Mouse (Mus musculus) bone marrow macrophage, adult 2 months (primary cell): Measurements from ENCODE around the gene Smarcc2. TPM values are rescaled to one million over a fixed set of nuclear protein-coding genes. Genes with fewer than 3 reads are reported as not detected.
A peak's percentile ranks its signal among the peaks of the same experiment; 100 is the strongest.
"Not testable (repeated sequence)": the region's sequence is repeated elsewhere in the genome, so short reads cannot be mapped to it uniquely, and the experiment has no call there.

ENCODE experiments used
- H3K27ac ChIP-seq: 2 replicates; pipeline ENCODE4 v1.5.1; 2012; ENCODE audit warnings: low read depth, low read length; ENCODE audit not compliant: insufficient read depth
- H3K4me1 ChIP-seq: 2 replicates; pipeline ENCODE4 v1.6.1; 2012; ENCODE audit warnings: low read length; ENCODE audit not compliant: control insufficient read depth, insufficient read depth
- H3K4me3 ChIP-seq: 2 replicates; pipeline ENCODE4 v1.5.1; 2012; ENCODE audit warnings: mild to moderate bottlenecking, low read length, moderate library complexity; ENCODE audit not compliant: insufficient read depth
- CTCF ChIP-seq: IDR thresholded peaks from 2 replicates; pipeline ENCODE4 v1.5.1; 2012; ENCODE audit warnings: low read depth, mild to moderate bottlenecking, low read length, moderate library complexity
- POLR2A ChIP-seq: IDR thresholded peaks from 2 replicates; pipeline ENCODE4 v1.6.1; 2012; ENCODE audit warnings: mild to moderate bottlenecking, low read depth, low read length, borderline replicate concordance
- polyA plus RNA-seq: library from polyadenylated mRNA; stranded (reverse); fragments of >200 nt; gene quantifications from 2 replicates; pipeline ENCODE4 v1.2.4, GENCODE M21; 2012; ENCODE audit not compliant: missing spikeins, insufficient read depth, insufficient read length

Gene Smarcc2
- polyA plus RNA-seq, 1 experiment: 105 TPM

DNA sequence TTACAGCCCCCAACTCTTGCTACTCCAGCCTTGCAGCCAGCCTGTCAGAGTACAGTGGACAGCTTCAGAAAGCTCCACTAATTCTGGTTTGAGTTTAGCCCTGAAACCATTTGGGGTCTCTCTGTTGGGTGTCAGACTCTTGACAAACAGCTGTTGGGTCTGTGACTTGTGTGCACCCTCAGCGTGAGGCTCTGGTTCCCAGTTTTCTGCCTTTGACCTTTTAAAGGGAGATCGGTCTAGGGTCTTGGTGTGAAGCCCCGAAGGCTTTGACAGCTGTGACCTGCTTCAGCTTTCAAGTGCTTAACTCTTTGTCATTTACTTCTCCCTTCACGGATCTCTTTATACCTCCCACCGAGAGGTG, 1.2 kb downstream of the Smarcc2 start:
- TF ChIP-seq CTCF (no peak), POLR2A (no peak)
- Histone ChIP-seq H3K27ac (no peak overlapping the region), H3K4me1 (peaks cover 8% of the 10 kb centered on the region), H3K4me3 (peak overlapping the region; percentile 81)

DNA sequence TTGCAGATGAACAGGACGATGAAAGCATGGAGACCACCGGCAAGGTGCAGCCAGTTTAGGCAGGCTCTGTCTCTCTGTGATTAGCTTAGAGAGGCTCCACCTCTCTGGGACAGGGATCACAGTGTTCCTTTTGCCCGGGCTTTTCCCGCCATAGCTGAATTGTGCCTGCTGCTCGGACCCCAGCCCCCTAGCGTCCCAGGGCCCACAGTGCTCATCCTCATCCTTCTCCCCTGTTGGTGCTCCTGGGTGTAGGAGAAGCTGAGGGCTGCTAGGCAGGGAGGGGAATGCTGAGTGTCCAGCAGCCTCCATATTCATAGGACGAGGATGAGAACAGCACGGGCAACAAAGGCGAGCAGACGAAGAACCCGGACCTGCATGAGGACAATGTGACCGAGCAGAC, 15.3 kb downstream of the Smarcc2 start:
- Histone ChIP-seq H3K4me1 (no peaks in the 10 kb centered on the region), H3K4me3 (no peak overlapping the region), H3K27ac (no peak overlapping the region)
- TF ChIP-seq POLR2A (no peak), CTCF (no peak)

DNA sequence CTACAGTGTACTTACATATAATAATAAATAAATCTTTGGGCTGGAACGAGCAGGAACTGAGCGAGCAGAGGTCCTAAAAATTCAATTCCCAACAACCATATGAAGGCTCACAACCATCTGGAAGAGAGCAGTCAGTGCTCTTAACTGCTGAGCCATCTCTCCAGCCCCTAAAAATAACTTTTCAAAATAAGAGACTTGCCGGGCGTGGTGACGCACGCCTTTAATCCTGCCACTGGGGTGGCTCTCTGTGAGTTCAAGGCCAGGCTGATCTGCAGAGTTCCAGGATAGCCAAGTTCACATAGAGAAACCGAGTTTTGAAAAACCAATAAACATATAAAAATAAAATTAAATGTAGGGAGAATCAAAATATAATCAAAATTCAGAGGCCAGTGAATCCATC, 27.3 kb downstream of the Smarcc2 start:
- Histone ChIP-seq H3K4me3 (no peak overlapping the region), H3K4me1 (peaks cover 19% of the 10 kb centered on the region), H3K27ac (no peak overlapping the region)
- TF ChIP-seq POLR2A: no peak

DNA sequence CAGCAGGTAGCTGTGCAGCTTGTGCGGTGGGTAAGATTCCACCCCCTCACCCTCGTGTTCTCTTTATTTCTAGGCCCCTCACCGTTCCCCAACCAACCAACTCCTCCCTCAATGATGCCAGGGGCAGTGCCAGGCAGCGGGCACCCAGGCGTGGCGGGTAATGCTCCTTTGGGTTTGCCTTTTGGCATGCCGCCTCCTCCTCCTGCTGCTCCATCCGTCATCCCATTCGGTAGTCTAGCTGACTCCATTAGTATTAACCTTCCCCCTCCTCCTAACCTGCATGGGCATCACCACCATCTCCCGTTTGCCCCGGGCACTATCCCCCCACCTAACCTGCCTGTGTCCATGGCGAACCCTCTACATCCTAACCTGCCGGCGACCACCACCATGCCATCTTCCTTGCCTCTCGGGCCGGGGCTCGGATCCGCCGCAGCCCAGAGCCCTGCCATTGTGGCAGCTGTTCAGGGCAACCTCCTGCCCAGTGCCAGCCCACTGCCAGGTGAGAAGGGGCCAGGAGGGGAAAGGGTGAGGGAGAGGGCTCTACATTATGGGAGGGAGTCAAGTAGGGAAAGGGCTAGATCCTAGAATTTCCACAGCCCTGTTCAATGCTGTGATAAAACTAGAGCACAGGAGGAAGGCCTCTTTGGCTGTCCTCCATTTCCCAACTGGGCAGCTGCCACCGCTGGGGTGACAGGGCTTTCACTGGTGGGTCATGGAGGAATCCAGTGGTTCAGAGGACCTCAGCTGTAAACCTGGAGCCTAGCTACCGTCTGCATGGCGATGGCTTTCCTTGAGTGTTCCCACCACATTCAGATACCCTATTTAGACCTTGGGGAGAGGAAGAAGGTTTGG, 29.0 kb downstream of the Smarcc2 start:
- Histone ChIP-seq H3K4me3 (no peak overlapping the region), H3K4me1 (peaks cover 27% of the 10 kb centered on the region), H3K27ac (no peak overlapping the region)
- TF ChIP-seq POLR2A (no peak), CTCF (no peak)

DNA sequence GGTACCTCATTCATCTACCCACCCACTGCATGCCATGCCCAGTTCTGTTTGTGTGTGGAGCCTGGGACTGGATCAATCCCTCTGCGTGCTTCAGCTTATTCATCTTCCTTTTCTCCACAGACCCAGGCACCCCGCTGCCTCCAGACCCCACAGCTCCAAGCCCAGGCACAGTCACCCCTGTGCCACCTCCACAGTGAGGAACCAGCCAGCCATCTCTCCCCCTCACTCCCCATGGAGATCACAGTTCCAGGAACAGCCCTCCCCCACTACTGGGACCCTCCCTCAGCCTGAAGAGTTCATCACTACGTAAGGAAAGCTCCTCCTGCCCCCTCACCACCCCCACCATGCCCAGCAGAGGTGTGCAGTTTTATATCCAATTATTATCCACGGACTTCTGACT, 29.7 kb downstream of the Smarcc2 start:
- H3K4me3 ChIP-seq: no peak overlapping the region
- peaks cover 25% of the 10 kb centered on the region for H3K4me1 ChIP-seq
- TF ChIP-seq POLR2A (no peak), CTCF (no peak)
- no peak overlapping the region for H3K27ac ChIP-seq

DNA sequence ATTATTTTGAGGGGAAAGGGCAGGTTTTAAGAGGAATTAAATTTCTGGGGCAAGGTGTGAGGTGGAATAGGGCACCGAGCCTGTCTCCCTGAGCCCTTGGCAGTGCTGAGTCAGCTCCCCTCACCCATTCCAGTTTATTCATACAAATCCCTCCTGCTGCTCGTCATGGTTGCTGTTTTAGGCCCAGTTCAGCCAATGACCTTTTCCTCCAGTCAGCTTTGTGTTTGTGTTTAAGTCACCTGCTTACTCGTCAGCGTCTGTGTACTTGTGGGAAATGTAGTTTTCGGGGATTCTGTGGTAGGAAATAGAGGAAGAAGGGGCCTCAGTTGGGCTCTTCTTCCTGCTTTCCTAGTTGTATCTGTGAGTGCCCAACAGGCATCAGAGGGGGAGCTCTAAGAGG, 30.3 kb downstream of the Smarcc2 start:
- Histone ChIP-seq H3K4me1 (peaks cover 21% of the 10 kb centered on the region), H3K27ac (peak overlapping the region; percentile 56), H3K4me3 (no peak overlapping the region)
- TF ChIP-seq POLR2A: no peak
- TF ChIP-seq CTCF: no peak

DNA sequence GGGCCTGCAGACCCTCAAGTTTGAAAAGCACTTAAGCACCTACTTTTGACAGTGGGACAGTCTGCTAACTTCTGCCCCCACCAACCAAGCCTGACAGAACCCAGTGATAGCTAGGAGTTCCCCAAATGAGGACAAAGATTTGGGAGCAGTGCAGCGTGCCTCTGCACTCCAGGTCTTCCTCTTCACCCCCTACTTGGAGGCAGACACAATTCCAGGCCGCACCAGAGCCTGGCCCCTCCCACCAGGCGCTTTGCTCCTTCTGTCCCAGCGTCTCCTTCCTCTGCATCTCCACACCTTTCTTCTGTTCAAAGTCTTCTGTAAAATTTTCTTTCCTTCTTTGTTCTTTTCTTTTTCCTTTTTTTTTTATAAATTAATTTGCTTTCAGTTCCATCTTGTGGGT, 30.7 kb downstream of the Smarcc2 start:
- Histone ChIP-seq H3K27ac (peak overlapping the region; percentile 56), H3K4me3 (no peak overlapping the region), H3K4me1 (peaks cover 21% of the 10 kb centered on the region)
- TF ChIP-seq POLR2A: no peak
- TF ChIP-seq CTCF: no peak

DNA sequence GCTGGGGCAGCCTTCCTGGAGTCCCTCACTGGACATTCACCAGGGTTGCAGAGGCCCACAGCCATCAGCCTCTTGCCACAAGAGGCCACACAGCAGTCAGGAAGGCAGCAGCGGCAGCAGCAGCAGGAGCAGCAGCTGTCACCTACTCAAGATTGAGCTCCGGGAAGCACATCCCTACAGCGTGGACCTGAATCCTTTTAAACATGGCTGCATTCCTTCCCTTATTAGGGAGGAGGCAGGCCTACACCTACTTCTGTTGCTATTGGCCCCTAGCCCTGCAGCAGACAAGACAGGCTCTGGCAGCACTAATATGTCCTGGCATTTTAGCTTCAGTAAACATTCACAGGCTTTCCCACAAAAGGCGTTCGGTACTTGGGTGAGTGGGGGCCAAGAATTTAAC, 31.2 kb downstream of the Smarcc2 start:
- Histone ChIP-seq H3K27ac (no peak overlapping the region; the same call in 1 of the 2 replicates), H3K4me3 (no peak overlapping the region), H3K4me1 (peaks cover 24% of the 10 kb centered on the region)
- TF ChIP-seq POLR2A (no peak), CTCF (no peak)

DNA sequence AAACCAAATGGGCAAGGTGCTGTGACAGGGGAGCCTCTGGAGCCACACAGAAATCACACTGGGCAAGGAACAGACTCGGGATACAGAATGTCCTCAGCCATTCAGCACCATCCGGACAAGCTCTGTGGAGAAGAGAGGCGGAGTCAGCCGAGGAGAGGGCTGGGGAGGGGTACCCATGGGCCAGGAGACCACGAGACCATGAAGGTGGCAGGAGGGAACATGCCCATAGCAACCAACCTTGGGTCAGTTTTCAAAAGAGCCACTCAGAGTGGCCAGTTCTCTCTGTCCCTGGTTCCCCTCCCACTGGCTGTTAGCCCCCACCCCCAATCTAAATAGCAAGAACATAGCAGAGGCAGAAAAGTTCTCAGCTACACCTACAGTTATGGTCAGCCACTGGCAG, 31.9 kb downstream of the Smarcc2 start:
- TF ChIP-seq POLR2A (no peak), CTCF (no peak)
- no peak overlapping the region for H3K4me3 ChIP-seq
- H3K4me1 ChIP-seq: peaks cover 30% of the 10 kb centered on the region
- H3K27ac ChIP-seq: no peak overlapping the region

DNA sequence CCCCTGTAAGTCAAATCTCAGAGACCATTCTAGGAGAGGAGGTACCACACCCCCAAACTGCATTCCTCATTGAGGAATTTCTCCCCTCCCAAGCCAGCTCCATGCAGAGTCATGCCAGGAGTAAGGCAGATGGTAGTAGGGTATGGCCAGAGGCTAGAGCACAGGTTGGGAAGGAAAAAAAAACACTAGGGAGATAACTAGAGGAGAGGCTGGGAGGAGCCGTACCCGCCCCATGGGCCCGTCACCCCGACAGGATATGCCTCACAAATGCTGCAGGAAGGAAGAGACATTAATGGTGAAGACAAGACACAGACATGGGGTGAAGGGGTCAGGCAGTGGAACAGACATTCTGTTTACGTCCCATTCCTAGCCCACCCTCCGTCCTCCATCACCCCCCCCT, 32.4 kb downstream of the Smarcc2 start:
- H3K27ac ChIP-seq: no peak overlapping the region
- H3K4me1 ChIP-seq: peaks cover 35% of the 10 kb centered on the region
- no peak for TF ChIP-seq CTCF
- no peak for TF ChIP-seq POLR2A
- no peak overlapping the region for H3K4me3 ChIP-seq

DNA sequence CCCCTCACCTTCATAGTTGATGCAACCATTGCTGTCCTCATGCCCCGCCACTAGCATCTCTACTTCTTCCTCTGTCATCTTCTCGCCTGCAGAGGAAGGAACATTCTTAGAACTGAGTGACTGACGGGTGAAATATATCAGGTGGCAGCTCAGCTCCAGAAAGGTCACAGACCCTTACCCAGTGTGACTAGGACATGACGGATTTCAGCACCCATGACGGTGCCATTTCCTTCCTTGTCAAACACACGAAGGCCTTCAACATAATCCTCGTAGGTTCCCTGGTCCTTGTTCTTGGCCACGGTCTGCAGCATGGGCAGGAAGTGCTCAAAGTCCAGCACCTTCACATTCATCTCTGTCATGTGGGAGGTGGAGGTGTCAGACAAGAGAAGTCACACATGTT, 33.0 kb downstream of the Smarcc2 start:
- H3K27ac ChIP-seq: not testable (repeated sequence)
- Histone ChIP-seq H3K4me3 (peak overlapping the region; percentile 72), H3K4me1 (peaks cover 35% of the 10 kb centered on the region)
